Comparison of ENCODE assay signal across 15 mouse cellular contexts in genomic region chr13:103000891-103001290, GRCm38 (mm10).
"Had no signal": no experiment of that assay in that cellular context is flagged by ENCODE, and none has a peak within 500 bp of the region (broad histone marks: within the 10 kb centered on the region; RNA-seq: fewer than 3 reads in every experiment).

No protein-coding gene starts in this region.

- H3K27ac ChIP-seq: kidney, embryonic 15.5 days; left cerebral cortex, adult 2 months; limb, embryonic 10.5 days; liver, embryonic 15.5 days; macrophage; neural tube, embryonic 15.5 days had no signal

- H3K27me3 ChIP-seq: kidney, embryonic 15.5 days; liver, embryonic 15.5 days; neural tube, embryonic 15.5 days had no signal

- H3K4me1 ChIP-seq: kidney, embryonic 15.5 days; liver, embryonic 15.5 days had no signal

- H3K4me2 ChIP-seq: kidney, embryonic 15.5 days; liver, embryonic 11.5 days; liver, embryonic 15.5 days; neural tube, embryonic 15.5 days had no signal

- H3K4me3 ChIP-seq: kidney, embryonic 15.5 days; left cerebral cortex, adult 2 months; limb, embryonic 10.5 days; liver, embryonic 15.5 days; myocyte; neural tube, embryonic 15.5 days had no signal

- H3K9me3 ChIP-seq: kidney, embryonic 15.5 days; limb, embryonic 10.5 days; liver, embryonic 15.5 days; neural tube, embryonic 15.5 days had no signal

- H3K36me3 ChIP-seq: kidney, embryonic 15.5 days; limb, embryonic 10.5 days; liver, embryonic 15.5 days; neural tube, embryonic 15.5 days had no signal

- H3K9ac ChIP-seq: kidney, embryonic 15.5 days; liver, embryonic 15.5 days; neural tube, embryonic 15.5 days had no signal

- DNase-seq: kidney, adult 2 months; kidney, postnatal 14 days; lung, adult 2 months; lung, postnatal 14 days; right cerebral cortex, adult 18-20 months; right cerebral cortex, postnatal 25 days; thymus, postnatal 36 days had no signal
